ENCODE assay signal across 11 mouse cellular contexts in the genomic region with DNA sequence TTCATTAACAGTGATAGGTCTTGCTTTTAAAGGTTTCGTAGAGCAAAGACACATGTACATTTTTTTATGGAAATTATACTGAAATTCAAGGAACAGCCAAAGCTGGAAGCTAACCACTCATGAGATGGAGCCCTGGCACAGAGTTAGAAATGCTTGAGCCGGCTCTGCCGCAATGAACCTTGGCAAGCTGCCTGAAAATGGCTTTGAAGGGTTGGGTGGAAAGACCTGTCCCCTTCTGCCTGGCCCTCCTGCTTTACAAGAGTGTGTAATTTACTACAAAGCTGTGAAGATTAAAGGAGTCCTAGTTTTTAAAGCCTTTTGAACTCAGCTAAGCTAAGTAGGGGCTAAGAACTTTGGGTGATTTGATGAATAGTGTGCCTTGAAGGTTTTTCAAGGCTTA. TPM values are rescaled to one million over a fixed set of nuclear protein-coding genes. Genes with fewer than 3 reads are reported as not detected.
DNase-seq lines count a peak whose midpoint lies in the region; ATAC-seq and TF ChIP-seq lines count a peak whose summit lies in the region.
"Had no signal": no experiment of that assay in that cellular context is flagged by ENCODE, and none has a peak within 500 bp of the region (broad histone marks: within the 10 kb centered on the region; RNA-seq: fewer than 3 reads in every experiment).

No protein-coding gene starts in this region.

- no peak overlapping the region for H3K4me3 ChIP-seq in midbrain, embryonic 14.5 days (replicated peaks; ENCODE audit: low read depth, low read length)
- no peak overlapping the region for H3K4me3 ChIP-seq in midbrain, embryonic 15.5 days
- no peak overlapping the region for H3K4me3 ChIP-seq in embryonic facial prominence, embryonic 14.5 days (ENCODE audit: low read depth, low read length)
- H3K4me3 ChIP-seq in lung, postnatal 0 days (ENCODE audit: low read depth, low read length) = no peak overlapping the region
- H3K4me3 ChIP-seq: left cerebral cortex, adult 2 months; liver, embryonic 13.5 days had no signal

- DNase-seq in gastrocnemius, adult 18-20 months (ENCODE audit: low spot score) = peak; percentile 24
- no peak for DNase-seq in gastrocnemius, adult 8-10 months (ENCODE audit: low spot score in 2 of 2)
- DNase-seq in midbrain, embryonic 14.5 days = peak; percentile 69
- peak; percentile 90 for DNase-seq in embryonic facial prominence, embryonic 14.5 days (ENCODE audit: low spot score)
- peak; percentile 85 for DNase-seq in lung, postnatal 0 days (ENCODE audit: low spot score)
- DNase-seq in testis, postnatal 14 days (ENCODE audit: low spot score) = no peak
- DNase-seq: gastrocnemius, postnatal 25 days; liver, embryonic 13.5 days had no signal

- H3K36me3 ChIP-seq in midbrain, embryonic 14.5 days (ENCODE audit: control insufficient read depth, insufficient read depth, low read length) = peaks cover 67% of the 10 kb centered on the region
- H3K36me3 ChIP-seq in midbrain, embryonic 15.5 days (replicated peaks) = peaks cover 23% of the 10 kb centered on the region
- H3K36me3 ChIP-seq in embryonic facial prominence, embryonic 14.5 days (ENCODE audit: control insufficient read depth, insufficient read depth, low read length) = peaks cover 67% of the 10 kb centered on the region
- H3K36me3 ChIP-seq in lung, postnatal 0 days (ENCODE audit: insufficient read depth, low read length) = peaks cover 16% of the 10 kb centered on the region; the same call in 1 of the 2 replicates

- no peaks in the 10 kb centered on the region for H3K27me3 ChIP-seq in midbrain, embryonic 14.5 days (ENCODE audit: control insufficient read depth, insufficient read depth, low read length)
- H3K27me3 ChIP-seq in midbrain, embryonic 15.5 days (replicated peaks) = no peaks in the 10 kb centered on the region
- no peaks in the 10 kb centered on the region for H3K27me3 ChIP-seq in embryonic facial prominence, embryonic 14.5 days (replicated peaks; ENCODE audit: control insufficient read depth, insufficient read depth, low read length)
- H3K27me3 ChIP-seq in lung, postnatal 0 days (replicated peaks; ENCODE audit: insufficient read depth, low read length) = no peaks in the 10 kb centered on the region
- H3K27me3 ChIP-seq: liver, embryonic 13.5 days had no signal

- no peak overlapping the region for H3K27ac ChIP-seq in midbrain, embryonic 14.5 days (replicated peaks; ENCODE audit: low read depth, low read length)
- no peak overlapping the region for H3K27ac ChIP-seq in midbrain, embryonic 15.5 days
- no peak overlapping the region for H3K27ac ChIP-seq in embryonic facial prominence, embryonic 14.5 days (replicated peaks; ENCODE audit: low read depth, low read length)
- peak overlapping the region; percentile 27; the same call in 1 of the 2 replicates for H3K27ac ChIP-seq in lung, postnatal 0 days (ENCODE audit: low read length)
- H3K27ac ChIP-seq: left cerebral cortex, adult 2 months; liver, embryonic 13.5 days had no signal

- H3K4me1 ChIP-seq in midbrain, embryonic 14.5 days (ENCODE audit: control insufficient read depth, insufficient read depth, low read length) = no peaks in the 10 kb centered on the region
- H3K4me1 ChIP-seq in midbrain, embryonic 15.5 days = no peaks in the 10 kb centered on the region
- 0 out of 2 replicates have a peak, but pooled peaks cover 3% of the 10 kb centered on the region for H3K4me1 ChIP-seq in embryonic facial prominence, embryonic 14.5 days (ENCODE audit: control insufficient read depth, insufficient read depth, low read length)
- H3K4me1 ChIP-seq in lung, postnatal 0 days (ENCODE audit: insufficient read depth, low read depth, low read length) = no peaks in the 10 kb centered on the region
- H3K4me1 ChIP-seq: liver, embryonic 13.5 days had no signal

- H3K4me2 ChIP-seq in midbrain, embryonic 14.5 days (ENCODE audit: low read length) = no peak overlapping the region
- H3K4me2 ChIP-seq in midbrain, embryonic 15.5 days = no peak overlapping the region
- H3K4me2 ChIP-seq in embryonic facial prominence, embryonic 14.5 days (ENCODE audit: low read depth, low read length) = no peak overlapping the region
- H3K4me2 ChIP-seq in lung, postnatal 0 days (replicated peaks; ENCODE audit: low read depth, low read length) = no peak overlapping the region
- H3K4me2 ChIP-seq: liver, embryonic 13.5 days had no signal

- no peak overlapping the region for H3K9ac ChIP-seq in midbrain, embryonic 14.5 days (replicated peaks; ENCODE audit: low read length)
- H3K9ac ChIP-seq in midbrain, embryonic 15.5 days = no peak overlapping the region
- no peak overlapping the region for H3K9ac ChIP-seq in embryonic facial prominence, embryonic 14.5 days (ENCODE audit: low read depth, low read length)
- H3K9ac ChIP-seq in lung, postnatal 0 days (replicated peaks; ENCODE audit: low read depth) = no peak overlapping the region
- H3K9ac ChIP-seq: liver, embryonic 13.5 days had no signal

- ATAC-seq in midbrain, embryonic 14.5 days (ENCODE audit: low FRiP score, low TSS enrichment) = no peak
- ATAC-seq in midbrain, embryonic 15.5 days (replicated peaks) = no peak
- ATAC-seq in embryonic facial prominence, embryonic 14.5 days (ENCODE audit: low read depth) = peak; percentile 87; the same call in 1 of the 2 replicates
- peak; percentile 82 for ATAC-seq in lung, postnatal 0 days
- ATAC-seq in granulocyte monocyte progenitor cell, adult 5-6 weeks (replicated peaks; ENCODE audit: poor library complexity, severe bottlenecking) = no peak

- 39% methylated on average over 3 of the region's 3 CpGs for WGBS in midbrain, embryonic 14.5 days
- 48% methylated on average over 3 of the region's 3 CpGs for WGBS in midbrain, embryonic 15.5 days
- WGBS in embryonic facial prominence, embryonic 14.5 days = 54% methylated on average over 3 of the region's 3 CpGs
- 34% methylated on average over 3 of the region's 3 CpGs for WGBS in lung, postnatal 0 days

- H3K9me3 ChIP-seq in midbrain, embryonic 14.5 days (ENCODE audit: control insufficient read depth, low read length) = no peaks in the 10 kb centered on the region
- H3K9me3 ChIP-seq in midbrain, embryonic 15.5 days = no peaks in the 10 kb centered on the region
- H3K9me3 ChIP-seq in embryonic facial prominence, embryonic 14.5 days (ENCODE audit: control insufficient read depth, low read length) = no peaks in the 10 kb centered on the region
- no peaks in the 10 kb centered on the region for H3K9me3 ChIP-seq in lung, postnatal 0 days (ENCODE audit: low read length)
- H3K9me3 ChIP-seq: liver, embryonic 13.5 days had no signal

- TF ChIP-seq CTCF in lung, postnatal 0 days (IDR thresholded peaks at IDR 0.05) = no peak

- no peak for TF ChIP-seq EP300 in lung, postnatal 0 days (IDR thresholded peaks at IDR 0.05)

RNA-seq across cellular contexts. Expression of a gene that starts 19.6 kb away (rescaled TPM):
- total RNA-seq in gastrocnemius, adult 18-20 months (2021) = 1 to 10 TPM; 2.8 to 4.0 TPM
- 1 to 10 TPM; 1.8 to 4.8 (median 3.5) TPM for total RNA-seq in gastrocnemius, adult 8-10 months (2022)
- 0.28 and 0.37 TPM in 2 replicates for polyA plus RNA-seq in midbrain, embryonic 14.5 days (2014; fragmentation: Nextera tagmentation; extraction: Ambion mirVana)
- 0.58 and 0.66 TPM in 2 replicates for polyA plus RNA-seq in midbrain, embryonic 15.5 days (2015; fragmentation: Nextera tagmentation; extraction: Ambion mirVana)
- polyA plus RNA-seq in embryonic facial prominence, embryonic 14.5 days (2014; fragmentation: Nextera tagmentation; extraction: Ambion mirVana) = 0.26 TPM in 1 of 2 replicates, not detected in the other
- polyA plus RNA-seq in lung, postnatal 0 days (2015; fragmentation: Nextera tagmentation; extraction: Ambion mirVana) = 0.16 TPM in 1 of 2 replicates, not detected in the other
- total RNA-seq in granulocyte monocyte progenitor cell, adult 5-6 weeks (2014; fragmentation: Nextera tagmentation) = not detected in 2 replicates
- total RNA-seq in granulocyte monocyte progenitor cell, adult 5-6 weeks (2017) = not detected in 2 replicates
- polyA plus RNA-seq: liver, embryonic 13.5 days had no signal

RNA-seq across cellular contexts. Expression of a gene that starts 23.4 kb away (rescaled TPM):
- 10 to 100 TPM; 56.9 to 58.7 TPM for total RNA-seq in gastrocnemius, adult 18-20 months (2021)
- total RNA-seq in gastrocnemius, adult 8-10 months (2022) = 10 to 100 TPM; 48.3 to 67.5 (median 55.6) TPM
- polyA plus RNA-seq in midbrain, embryonic 14.5 days (2014; fragmentation: Nextera tagmentation; extraction: Ambion mirVana) = 37.8 and 44.3 TPM in 2 replicates
- 35.2 and 42.8 TPM in 2 replicates for polyA plus RNA-seq in midbrain, embryonic 15.5 days (2015; fragmentation: Nextera tagmentation; extraction: Ambion mirVana)
- 54.4 and 58.7 TPM in 2 replicates for polyA plus RNA-seq in embryonic facial prominence, embryonic 14.5 days (2014; fragmentation: Nextera tagmentation; extraction: Ambion mirVana)
- polyA plus RNA-seq in lung, postnatal 0 days (2015; fragmentation: Nextera tagmentation; extraction: Ambion mirVana) = 30.0 and 30.5 TPM in 2 replicates
- total RNA-seq in granulocyte monocyte progenitor cell, adult 5-6 weeks (2014; fragmentation: Nextera tagmentation) = 15.0 and 43.3 TPM in 2 replicates
- 12.4 and 13.9 TPM in 2 replicates for total RNA-seq in granulocyte monocyte progenitor cell, adult 5-6 weeks (2017)

RNA-seq across cellular contexts. Expression of a gene that starts 23.7 kb away (rescaled TPM):
- total RNA-seq in gastrocnemius, adult 18-20 months (2021) = 10 to 100 TPM; 46.2 to 49.5 TPM
- 10 to 100 TPM; 45.1 to 55.3 (median 52.5) TPM for total RNA-seq in gastrocnemius, adult 8-10 months (2022)
- 16.3 and 25.4 TPM in 2 replicates for polyA plus RNA-seq in midbrain, embryonic 14.5 days (2014; fragmentation: Nextera tagmentation; extraction: Ambion mirVana)
- polyA plus RNA-seq in midbrain, embryonic 15.5 days (2015; fragmentation: Nextera tagmentation; extraction: Ambion mirVana) = 16.3 and 17.5 TPM in 2 replicates
- polyA plus RNA-seq in embryonic facial prominence, embryonic 14.5 days (2014; fragmentation: Nextera tagmentation; extraction: Ambion mirVana) = 42.3 and 43.9 TPM in 2 replicates
- 24.4 and 26.8 TPM in 2 replicates for polyA plus RNA-seq in lung, postnatal 0 days (2015; fragmentation: Nextera tagmentation; extraction: Ambion mirVana)
- total RNA-seq in granulocyte monocyte progenitor cell, adult 5-6 weeks (2014; fragmentation: Nextera tagmentation) = 38.4 and 43.2 TPM in 2 replicates
- total RNA-seq in granulocyte monocyte progenitor cell, adult 5-6 weeks (2017) = 24.1 and 25.4 TPM in 2 replicates

Comparison
In these comparisons a context has a peak if more than half of its experiments do, and no peak if none do; other contexts are left out.
1. DNase-seq: peak in gastrocnemius, adult 18-20 months (single experiment), midbrain, embryonic 14.5 days (single experiment), embryonic facial prominence, embryonic 14.5 days (single experiment) and lung, postnatal 0 days (single experiment); none in gastrocnemius, adult 8-10 months (0 of 2) and testis, postnatal 14 days (single experiment).
2. ATAC-seq: peak in embryonic facial prominence, embryonic 14.5 days (single experiment) and lung, postnatal 0 days (single experiment); none in midbrain, embryonic 14.5 days (single experiment), midbrain, embryonic 15.5 days (single experiment) and granulocyte monocyte progenitor cell, adult 5-6 weeks (single experiment).